Mouse (Mus musculus): Measurements from ENCODE around the gene Armc12. TPM values are rescaled to one million over a fixed set of nuclear protein-coding genes. Genes with fewer than 3 reads are reported as not detected.

Armc12 gene
- polyA plus RNA-seq, 1 experiment from 2014 or later, result not detected

DNA sequence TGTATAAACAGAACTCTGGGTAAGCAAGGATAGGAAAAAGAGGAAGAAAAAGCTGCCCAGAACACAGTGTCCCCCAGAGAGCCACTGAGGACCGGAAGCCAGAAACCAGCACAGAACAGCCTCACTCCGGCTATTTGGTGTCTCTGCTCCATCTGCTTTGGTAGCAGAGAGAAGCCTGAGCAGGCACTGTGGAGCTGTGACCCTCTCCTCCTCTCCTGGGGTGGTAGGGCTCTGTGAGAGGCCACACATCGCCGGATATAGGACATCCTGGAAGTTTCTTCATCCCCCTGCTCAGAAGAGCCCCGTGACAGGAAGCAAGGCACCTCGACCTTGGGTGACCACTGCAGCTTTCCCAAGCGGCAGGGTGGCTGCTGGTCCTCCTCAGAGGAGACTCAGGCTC lies 16.8 kb upstream of the Armc12 start:
- no peak for ATAC-seq (ENCODE audit: insufficient number of reproducible peaks, insufficient read depth, low FRiP score, low TSS enrichment, low read depth)
- Histone ChIP-seq H3K4me3 (replicated peaks) (no peak overlapping the region), H3K36me3 (no peaks in the 10 kb centered on the region), H3K9me3 (no peaks in the 10 kb centered on the region), H3K27ac (no peak overlapping the region), H3K4me1 (replicated peaks) (peaks cover 38% of the 10 kb centered on the region), H3K27me3 (peaks cover 45% of the 10 kb centered on the region), H3K9ac (replicated peaks) (no peak overlapping the region; the same call in 1 of the 2 replicates), H3K4me2 (no peak overlapping the region)
- WGBS, result 56% methylated on average over 7 of the region's 7 CpGs

DNA sequence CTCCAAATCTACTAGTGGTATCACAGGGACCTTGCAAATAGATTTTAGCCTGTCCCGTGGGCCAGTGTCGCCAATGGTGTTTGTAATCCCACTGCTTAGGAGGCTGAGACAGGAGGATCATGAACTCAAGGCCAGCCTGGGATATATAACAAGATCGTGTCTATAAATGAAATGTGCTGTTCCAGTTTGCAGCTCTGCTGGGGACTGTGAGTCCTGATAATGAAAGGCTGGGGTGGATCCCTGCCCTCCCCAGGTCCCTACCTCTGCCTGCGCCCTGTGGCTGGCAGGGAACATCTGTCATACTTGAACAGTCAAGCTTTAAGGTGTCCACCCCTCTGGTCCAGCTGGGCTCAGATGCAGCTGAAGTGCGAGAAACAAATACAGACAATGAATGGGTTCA lies 16.1 kb upstream of the Armc12 start:
- Histone ChIP-seq H3K36me3 (no peaks in the 10 kb centered on the region), H3K9ac (replicated peaks) (no peak overlapping the region), H3K27me3 (peaks cover 50% of the 10 kb centered on the region), H3K9me3 (no peaks in the 10 kb centered on the region), H3K4me2 (no peak overlapping the region), H3K4me1 (replicated peaks) (peaks cover 42% of the 10 kb centered on the region), H3K4me3 (replicated peaks) (no peak overlapping the region), H3K27ac (no peak overlapping the region)
- ATAC-seq (ENCODE audit: insufficient number of reproducible peaks, insufficient read depth, low FRiP score, low TSS enrichment, low read depth), result no peak
- WGBS, result 85% methylated on average over 5 of the region's 5 CpGs

DNA sequence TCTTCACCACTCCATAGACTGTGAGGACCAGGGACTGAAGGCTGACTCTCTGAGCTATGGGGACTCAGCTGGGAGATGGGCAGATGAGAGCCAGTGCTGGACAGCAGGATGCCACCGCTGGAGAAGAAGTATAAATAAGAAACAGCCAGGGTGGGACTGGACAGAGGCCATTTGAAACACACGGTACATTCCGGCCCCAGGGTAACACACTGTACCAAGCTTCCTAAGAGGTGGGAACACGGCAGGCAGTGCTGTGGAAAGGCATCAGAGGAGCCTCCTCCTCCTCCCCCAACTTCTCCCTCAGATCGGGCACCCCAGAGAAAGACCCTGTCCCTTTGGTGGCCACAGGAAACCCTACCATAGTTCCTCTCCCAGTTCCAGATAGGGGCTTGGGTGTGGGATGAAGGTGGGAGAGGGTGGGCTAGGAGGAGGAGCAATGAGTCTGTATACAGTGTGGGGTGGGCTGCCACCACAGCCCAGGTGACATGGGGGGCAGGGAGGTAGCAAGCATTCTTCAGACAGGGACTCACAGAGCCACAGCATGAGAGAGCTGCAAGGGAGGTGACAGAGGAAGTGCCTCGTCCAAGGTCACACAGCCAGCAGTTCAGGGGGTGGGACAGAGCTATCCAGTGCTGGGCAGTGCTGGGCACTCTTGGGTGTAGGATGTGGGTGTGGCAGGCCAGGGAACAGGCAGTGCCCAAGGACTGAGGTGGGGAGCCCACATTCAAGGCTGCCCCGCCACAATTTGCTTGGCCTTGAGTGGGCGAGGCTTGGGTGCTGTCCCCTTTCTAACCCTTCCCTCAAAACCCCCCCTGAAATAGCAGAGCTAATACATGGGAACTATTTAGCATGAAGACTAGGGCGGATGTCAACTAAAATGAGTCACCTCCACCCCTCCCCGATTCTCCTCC lies 14.9 kb upstream of the Armc12 start:
- H3K4me3 ChIP-seq (replicated peaks), result no peak overlapping the region
- H3K27ac ChIP-seq, result no peak overlapping the region
- no peak overlapping the region for H3K9ac ChIP-seq (replicated peaks)
- WGBS, result 58% methylated on average over 10 of the region's 10 CpGs
- H3K27me3 ChIP-seq, result peaks cover 50% of the 10 kb centered on the region
- no peaks in the 10 kb centered on the region for H3K9me3 ChIP-seq
- H3K4me1 ChIP-seq (replicated peaks), result peaks cover 37% of the 10 kb centered on the region
- no peaks in the 10 kb centered on the region for H3K36me3 ChIP-seq
- no peak overlapping the region for H3K4me2 ChIP-seq
- no peak for ATAC-seq (ENCODE audit: insufficient number of reproducible peaks, insufficient read depth, low FRiP score, low TSS enrichment, low read depth)

DNA sequence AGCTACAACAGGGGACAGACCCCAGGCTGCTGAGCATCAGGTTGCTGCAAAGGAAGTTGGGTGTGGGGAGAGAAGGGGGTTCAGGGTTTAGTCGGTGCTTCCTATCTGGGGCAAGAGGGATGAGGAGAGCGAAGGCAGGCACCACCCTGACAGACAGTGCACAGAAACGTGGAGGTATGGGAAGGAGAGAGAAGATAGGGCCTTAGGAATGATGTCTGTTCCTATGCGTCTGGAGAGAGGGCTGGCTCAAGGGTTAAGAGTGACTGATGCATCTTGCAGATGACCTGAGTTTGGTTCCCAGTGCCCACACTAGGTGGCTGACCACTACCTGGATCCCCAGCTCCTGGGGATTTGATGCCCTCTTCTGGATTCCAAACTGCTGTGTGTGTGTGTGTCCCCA lies 13.7 kb upstream of the Armc12 start:
- no peak for ATAC-seq (ENCODE audit: insufficient number of reproducible peaks, insufficient read depth, low FRiP score, low TSS enrichment, low read depth)
- H3K36me3 ChIP-seq, result no peaks in the 10 kb centered on the region
- WGBS, result 71% methylated on average over 4 of the region's 4 CpGs
- 0 out of 2 replicates have a peak overlapping the region, but pooled peaks have one; percentile 74 for H3K27ac ChIP-seq
- no peaks in the 10 kb centered on the region for H3K9me3 ChIP-seq
- H3K4me3 ChIP-seq (replicated peaks), result peak overlapping the region; percentile 48
- H3K9ac ChIP-seq (replicated peaks), result no peak overlapping the region
- peaks cover 32% of the 10 kb centered on the region for H3K4me1 ChIP-seq (replicated peaks)
- peak overlapping the region; percentile 90 for H3K4me2 ChIP-seq
- peaks cover 50% of the 10 kb centered on the region for H3K27me3 ChIP-seq

DNA sequence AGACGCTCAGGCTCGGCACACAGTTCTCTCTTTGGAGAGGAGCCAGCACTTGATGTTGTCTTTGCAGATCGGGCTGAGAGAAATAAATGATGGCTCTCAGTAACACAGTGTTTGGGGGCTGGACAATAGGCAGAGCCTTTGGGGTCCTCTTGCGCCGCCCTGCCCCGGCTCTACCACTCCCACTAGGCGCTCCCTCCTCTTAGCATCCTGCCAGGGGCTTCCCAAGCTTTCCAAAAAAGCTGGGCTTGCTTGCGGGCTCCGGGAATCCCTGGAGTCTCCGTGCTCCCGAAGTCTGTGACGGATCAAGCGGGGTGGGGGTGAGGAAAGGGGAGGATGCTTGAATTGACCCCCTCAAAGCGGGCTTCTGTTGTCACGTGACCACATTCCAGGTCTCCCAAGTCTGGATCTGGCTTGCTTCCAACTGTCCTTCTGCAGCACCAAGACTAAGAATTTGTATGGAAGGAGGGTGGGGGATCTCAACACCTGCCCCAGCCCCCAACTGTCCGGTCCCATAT lies 13.1 kb upstream of the Armc12 start, which contains the start of gene Fkbp5:
Gene Fkbp5, minus strand, starts transcription at position 87 of the 515 bp plus-strand sequence.
- peak within 1 kb of the TSS; percentile 74 for H3K27ac ChIP-seq

DNA sequence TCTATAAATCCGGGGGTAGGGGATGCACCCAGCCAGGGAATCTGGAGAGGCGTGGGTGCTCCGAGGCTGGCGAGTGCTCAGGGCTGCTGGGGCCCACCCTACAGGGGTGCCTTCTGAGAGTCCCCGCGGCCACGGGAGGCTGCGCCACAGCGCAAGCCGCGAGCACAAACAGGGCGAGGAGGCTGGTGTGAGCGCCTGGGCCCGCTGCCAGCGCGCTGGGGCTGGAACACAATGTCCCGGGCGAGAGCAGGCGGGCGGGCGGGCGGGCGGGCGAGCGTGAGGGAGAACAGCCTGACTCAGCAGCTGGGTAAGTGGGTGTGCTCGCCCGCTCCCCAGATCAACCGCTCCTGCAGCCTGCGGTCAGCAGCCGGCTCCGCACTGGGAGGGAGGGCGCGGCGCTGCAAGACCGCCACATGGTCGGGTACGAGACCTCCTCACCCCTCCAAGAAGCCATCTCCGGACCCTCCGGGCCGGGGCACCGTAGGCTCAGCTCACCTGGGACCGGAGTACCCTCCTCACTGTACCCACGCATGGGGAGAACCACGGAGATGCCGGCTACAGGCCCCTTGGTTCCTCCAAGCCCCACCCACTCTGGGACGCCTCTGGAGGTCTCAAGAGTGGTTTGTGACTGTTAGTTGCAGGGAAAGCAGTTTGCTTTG lies 12.5 kb upstream of the Armc12 start:
- H3K27ac ChIP-seq, result peak overlapping the region; percentile 74
- under 1% methylated on average over 45 of the region's 46 CpGs for WGBS
- peak overlapping the region; percentile 90 for H3K4me2 ChIP-seq

More for the DNA sequence above, 13.1 kb upstream of the Armc12 start, which contains the start of gene Fkbp5:
- Histone ChIP-seq H3K9ac (replicated peaks) (peak within 1 kb of the TSS; percentile 66), H3K9me3 (no peaks in the 10 kb centered on the region), H3K36me3 (no peaks in the 10 kb centered on the region), H3K4me3 (replicated peaks) (peak within 1 kb of the TSS; percentile 48), H3K4me2 (peak within 1 kb of the TSS; percentile 90), H3K27me3 (peaks cover 45% of the 10 kb centered on the region), H3K4me1 (replicated peaks) (peaks cover 33% of the 10 kb centered on the region)
- no peak for ATAC-seq (ENCODE audit: insufficient number of reproducible peaks, insufficient read depth, low FRiP score, low TSS enrichment, low read depth)
- WGBS, result 2% methylated on average over 16 of the region's 16 CpGs

DNA sequence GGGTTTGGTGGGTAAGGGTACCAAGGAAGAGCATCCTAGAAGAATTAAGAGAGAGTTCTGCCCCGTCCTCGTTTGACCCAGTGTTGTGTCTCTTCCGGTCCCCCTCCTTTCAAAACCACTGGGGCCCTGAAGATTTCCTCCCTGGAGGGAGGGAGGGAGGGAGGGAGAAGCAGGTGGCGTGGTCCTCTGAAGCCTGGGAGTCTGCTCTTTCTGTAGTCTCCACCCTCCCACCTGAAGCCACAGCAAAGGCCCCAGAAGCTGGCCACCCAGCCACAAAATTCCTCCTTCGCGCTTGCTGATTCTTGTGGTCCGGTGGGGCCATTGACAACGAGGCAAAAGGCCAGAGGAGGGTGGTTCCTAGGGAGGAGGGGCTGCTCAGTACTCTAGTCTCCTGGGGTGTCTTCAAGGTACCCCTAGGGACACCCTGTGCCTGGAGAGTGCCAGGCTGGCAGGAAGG lies 12.0 kb upstream of the Armc12 start:
- H3K9ac ChIP-seq (replicated peaks), result peak overlapping the region; percentile 66; the same call in 1 of the 2 replicates
- peak overlapping the region; percentile 90 for H3K4me2 ChIP-seq
- H3K36me3 ChIP-seq, result no peaks in the 10 kb centered on the region
- ATAC-seq (ENCODE audit: insufficient number of reproducible peaks, insufficient read depth, low FRiP score, low TSS enrichment, low read depth), result no peak
- WGBS, result 21% methylated on average over 8 of the region's 8 CpGs
- H3K4me3 ChIP-seq (replicated peaks), result peak overlapping the region; percentile 48
- H3K4me1 ChIP-seq (replicated peaks), result peaks cover 34% of the 10 kb centered on the region
- H3K27ac ChIP-seq, result peak overlapping the region; percentile 74
- H3K27me3 ChIP-seq, result peaks cover 45% of the 10 kb centered on the region
- H3K9me3 ChIP-seq, result no peaks in the 10 kb centered on the region

More for the DNA sequence above, 12.5 kb upstream of the Armc12 start:
- H3K9me3 ChIP-seq, result no peaks in the 10 kb centered on the region
- H3K4me3 ChIP-seq (replicated peaks), result peak overlapping the region; percentile 48
- H3K4me1 ChIP-seq (replicated peaks), result peaks cover 33% of the 10 kb centered on the region
- H3K9ac ChIP-seq (replicated peaks), result peak overlapping the region; percentile 66
- no peak; the same call in 1 of the 2 replicates for ATAC-seq (ENCODE audit: insufficient number of reproducible peaks, insufficient read depth, low FRiP score, low TSS enrichment, low read depth)
- H3K36me3 ChIP-seq, result no peaks in the 10 kb centered on the region
- peaks cover 45% of the 10 kb centered on the region for H3K27me3 ChIP-seq

DNA sequence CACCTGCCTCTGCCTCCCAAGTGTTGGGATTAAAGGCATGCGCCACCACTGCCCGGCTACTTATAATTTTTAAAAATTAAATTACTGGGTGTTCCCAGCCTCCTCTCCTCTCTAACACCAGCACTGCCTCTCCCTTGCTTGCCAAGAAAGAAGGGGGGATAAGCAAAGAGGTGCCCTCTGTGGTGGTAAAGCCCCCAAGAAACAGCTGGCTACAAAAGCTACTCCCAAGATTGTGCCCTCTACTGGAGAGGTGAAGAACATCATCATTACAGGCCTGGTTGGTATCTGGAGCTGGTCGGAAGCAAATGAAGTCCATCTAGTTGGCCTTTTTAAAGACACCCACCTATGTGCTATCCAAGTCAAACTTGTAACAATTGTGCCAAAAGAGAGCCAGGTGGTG lies 10.8 kb upstream of the Armc12 start:
- 91% methylated on average over 3 of the region's 3 CpGs for WGBS
- no peak overlapping the region for H3K9ac ChIP-seq (replicated peaks)
- no peaks in the 10 kb centered on the region for H3K36me3 ChIP-seq
- H3K9me3 ChIP-seq, result no peaks in the 10 kb centered on the region
- H3K4me3 ChIP-seq (replicated peaks), result no peak overlapping the region
- ATAC-seq (ENCODE audit: insufficient number of reproducible peaks, insufficient read depth, low FRiP score, low TSS enrichment, low read depth), result no peak
- H3K27me3 ChIP-seq, result peaks cover 45% of the 10 kb centered on the region
- no peak overlapping the region for H3K27ac ChIP-seq
- H3K4me1 ChIP-seq (replicated peaks), result peaks cover 41% of the 10 kb centered on the region
- H3K4me2 ChIP-seq, result no peak overlapping the region

DNA sequence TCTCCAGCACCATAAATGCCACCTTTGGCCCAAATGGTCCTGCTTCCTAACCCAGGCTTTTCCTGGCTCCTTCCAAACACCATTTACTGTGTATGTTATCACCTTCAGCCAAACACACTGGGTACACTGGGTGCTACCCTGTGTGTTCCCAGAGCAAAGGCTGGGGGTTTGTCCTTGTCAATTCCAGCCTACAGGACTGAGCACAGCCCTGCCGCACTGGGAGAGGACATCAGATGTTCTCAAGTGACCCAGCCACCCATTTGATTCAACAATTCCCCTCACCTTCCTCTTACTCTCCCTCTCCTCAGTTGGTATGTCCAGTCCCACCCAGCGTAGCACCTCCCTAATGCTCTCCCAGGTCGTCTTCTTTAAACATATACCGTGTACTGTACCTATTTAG lies 10.0 kb upstream of the Armc12 start:
- H3K27ac ChIP-seq, result no peak overlapping the region
- peaks cover 39% of the 10 kb centered on the region for H3K27me3 ChIP-seq
- no peaks in the 10 kb centered on the region for H3K9me3 ChIP-seq
- no peak overlapping the region for H3K4me3 ChIP-seq (replicated peaks)
- H3K4me1 ChIP-seq (replicated peaks), result peaks cover 41% of the 10 kb centered on the region
- ATAC-seq (ENCODE audit: insufficient number of reproducible peaks, insufficient read depth, low FRiP score, low TSS enrichment, low read depth), result no peak
- H3K9ac ChIP-seq (replicated peaks), result no peak overlapping the region
- 77% methylated on average over 4 of the region's 4 CpGs for WGBS
- no peak overlapping the region for H3K4me2 ChIP-seq
- no peaks in the 10 kb centered on the region for H3K36me3 ChIP-seq

DNA sequence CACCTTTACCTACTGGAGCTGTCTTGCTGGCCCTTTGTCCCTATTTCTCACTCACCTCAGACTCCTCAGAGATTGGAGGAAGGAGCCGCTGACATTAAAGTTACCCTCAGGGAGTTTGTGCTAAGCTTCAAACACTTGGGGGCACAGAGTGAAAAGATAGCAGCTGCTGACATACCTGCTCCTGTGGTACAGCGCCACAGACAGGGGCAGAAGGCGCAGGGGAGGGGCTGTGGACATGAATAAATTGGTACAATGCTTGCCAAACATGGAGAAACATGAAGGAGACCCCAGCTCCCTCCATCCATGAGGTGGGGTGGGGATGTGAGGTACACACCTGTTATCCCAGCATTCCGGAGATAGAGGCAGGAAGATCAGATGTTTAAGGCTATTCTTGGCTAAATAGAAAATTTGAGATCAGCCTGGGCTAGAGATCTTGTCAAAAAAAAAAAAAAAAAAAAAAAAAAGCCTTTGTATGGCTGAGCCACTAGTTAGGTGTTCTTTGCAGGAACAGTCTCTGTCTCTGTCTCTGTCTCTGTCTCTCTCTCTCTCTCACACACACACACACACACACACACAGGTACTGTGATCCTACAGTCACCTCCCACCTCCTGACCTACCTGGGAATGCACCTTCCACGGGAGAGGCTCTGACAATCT lies 9.4 kb upstream of the Armc12 start:
- WGBS, result 56% methylated on average over 5 of the region's 5 CpGs
- Histone ChIP-seq H3K36me3 (no peaks in the 10 kb centered on the region), H3K4me3 (replicated peaks) (no peak overlapping the region), H3K4me1 (replicated peaks) (peaks cover 37% of the 10 kb centered on the region), H3K9ac (replicated peaks) (no peak overlapping the region), H3K27me3 (peaks cover 32% of the 10 kb centered on the region), H3K9me3 (no peaks in the 10 kb centered on the region), H3K4me2 (no peak overlapping the region), H3K27ac (no peak overlapping the region)
- no peak for ATAC-seq (ENCODE audit: insufficient number of reproducible peaks, insufficient read depth, low FRiP score, low TSS enrichment, low read depth)

All from limb, embryonic 12.5 days (tissue).